Mouse (Mus musculus) bone marrow macrophage, adult 2 months (primary cell): ENCODE data around the gene Cldn9.

ENCODE experiments used
- CTCF ChIP-seq: IDR thresholded peaks from 2 replicates; pipeline ENCODE4 v1.5.1; 2012; ENCODE audit warnings: low read depth, mild to moderate bottlenecking, low read length, moderate library complexity
- POLR2A ChIP-seq: IDR thresholded peaks from 2 replicates; pipeline ENCODE4 v1.6.1; 2012; ENCODE audit warnings: mild to moderate bottlenecking, low read depth, low read length, borderline replicate concordance

- TF ChIP-seq CTCF = no peak
- no peak for TF ChIP-seq POLR2A
These were observed 37.9 kb downstream of the Cldn9 start for GRCm38 (mm10) chr17:23645894-23646293.
